Mouse (Mus musculus) gastrocnemius, adult 8-10 months (tissue): ENCODE data around the gene Gm20388. TPM values are rescaled to one million over a fixed set of nuclear protein-coding genes. Genes with fewer than 3 reads are reported as not detected.

Source experiments
- DNase-seq, 2 experiments: peaks; one replicate each; pipeline ENCODE4 v3.0.0; 2022; ENCODE audit warnings: low spot score in 2 of 2
- total RNA-seq, 4 experiments: library from RNA; stranded (reverse); gene quantifications; 2 replicates each; pipeline ENCODE4 v1.2.4; 2022

Gm20388 gene
- total RNA-seq, 4 experiments from 2014 or later: 4.4 to 20.0 (median 7.9) TPM; not detected in 1

DNA sequence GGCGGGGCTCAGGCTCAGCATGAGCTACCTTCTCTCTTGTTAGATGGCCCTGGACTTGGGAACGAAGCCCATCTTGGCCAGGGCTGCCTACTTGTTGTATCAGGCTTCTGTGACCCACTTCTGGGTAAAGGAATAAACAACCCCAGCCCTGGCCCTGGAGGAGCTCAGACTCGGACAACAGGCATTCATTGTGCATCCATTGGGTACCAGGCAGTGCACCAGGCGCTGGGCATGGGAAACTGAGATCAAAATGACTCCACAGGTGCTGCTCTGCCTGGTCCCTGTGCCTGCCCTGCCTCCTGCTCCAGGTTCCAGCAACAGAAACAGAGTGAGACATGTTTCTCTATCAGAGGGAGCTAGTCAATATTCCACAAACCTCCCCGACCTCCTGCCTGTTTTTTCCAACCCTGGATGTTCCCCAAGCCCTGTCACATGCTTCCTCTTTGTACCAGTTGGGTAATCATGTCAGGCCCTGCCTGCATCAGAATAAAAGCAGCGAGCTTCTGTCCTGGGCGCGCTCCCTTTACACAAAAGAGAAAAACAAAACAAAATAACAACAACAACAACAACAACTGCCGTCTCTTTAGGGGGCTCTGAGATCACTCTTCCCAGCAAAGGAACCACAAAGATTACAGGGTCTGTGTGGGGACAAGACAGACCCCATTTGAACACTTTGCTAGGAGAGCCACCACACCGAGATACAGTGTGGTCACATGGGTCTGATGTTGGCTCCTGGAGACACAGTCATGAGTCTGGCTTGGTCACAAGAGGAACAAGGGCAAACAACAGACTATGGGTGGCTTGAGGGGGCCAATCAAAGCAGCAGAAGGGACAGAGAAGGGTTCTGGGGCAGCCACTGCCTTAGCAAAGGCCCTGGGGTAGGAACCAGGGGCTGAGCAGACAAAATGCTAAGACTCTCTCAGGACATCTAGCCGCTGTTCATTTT lies 708.9 kb downstream of the Gm20388 start:
- no peak for DNase-seq

DNA sequence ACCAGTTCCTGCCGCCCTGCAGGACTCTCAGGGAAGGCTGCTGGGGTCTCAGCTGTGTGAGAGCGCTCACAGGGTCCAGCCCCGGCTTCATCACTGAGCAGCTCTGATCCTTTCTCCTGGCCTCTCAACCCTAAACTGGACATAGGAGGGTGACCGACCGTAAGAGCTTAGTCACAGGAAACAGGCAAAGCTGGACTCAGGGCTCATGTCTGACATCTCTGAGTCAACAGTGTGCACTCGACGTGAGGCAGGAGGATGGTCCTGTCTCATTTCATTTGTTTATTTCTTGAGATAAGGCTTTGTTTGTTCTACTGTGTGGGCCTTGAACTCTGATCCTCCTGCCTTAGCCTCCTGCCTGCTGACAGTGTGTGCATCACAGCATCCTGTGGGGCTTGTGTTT lies 709.8 kb downstream of the Gm20388 start:
- no peak for DNase-seq

DNA sequence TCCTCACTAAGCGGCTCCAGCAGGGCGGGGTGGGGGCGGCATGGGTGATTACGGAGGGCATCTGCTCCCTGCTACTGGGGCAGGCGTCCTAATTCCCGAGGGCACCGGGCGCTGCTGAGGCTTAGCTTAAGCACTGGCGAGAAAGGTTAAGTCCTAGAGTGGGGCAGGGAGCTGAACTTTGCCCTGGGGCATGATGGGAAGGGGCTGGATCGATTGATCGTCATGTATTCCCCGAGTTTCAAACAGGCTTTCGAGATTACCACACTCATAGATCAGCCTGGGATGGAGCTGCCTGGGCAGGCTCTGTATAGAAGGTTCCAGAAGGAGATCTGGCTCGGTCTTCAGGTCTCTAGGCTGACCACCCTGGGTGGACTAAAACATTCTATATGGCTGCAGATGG lies 711.5 kb downstream of the Gm20388 start:
- no peak for DNase-seq

DNA sequence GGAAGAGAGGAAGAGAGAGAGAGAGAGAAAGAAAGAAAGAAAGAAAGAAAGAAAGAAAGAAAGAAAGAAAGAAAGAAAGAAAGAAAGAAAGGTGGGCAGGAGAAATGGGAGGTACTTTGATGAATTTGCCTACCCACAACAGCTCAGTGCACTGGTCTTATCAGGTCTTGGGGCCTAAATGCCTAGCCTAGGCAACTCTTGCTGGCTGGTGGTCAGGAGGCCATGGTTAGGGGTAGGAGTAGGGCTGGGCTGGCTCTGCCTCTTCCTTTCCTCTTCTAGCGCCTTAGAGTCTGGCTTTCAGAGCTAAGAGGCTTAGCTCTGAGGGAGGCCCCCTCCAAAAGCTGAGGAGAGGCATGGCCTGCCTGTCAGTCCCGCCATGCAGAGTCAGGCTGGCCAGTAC lies 713.0 kb downstream of the Gm20388 start:
- no peak for DNase-seq

DNA sequence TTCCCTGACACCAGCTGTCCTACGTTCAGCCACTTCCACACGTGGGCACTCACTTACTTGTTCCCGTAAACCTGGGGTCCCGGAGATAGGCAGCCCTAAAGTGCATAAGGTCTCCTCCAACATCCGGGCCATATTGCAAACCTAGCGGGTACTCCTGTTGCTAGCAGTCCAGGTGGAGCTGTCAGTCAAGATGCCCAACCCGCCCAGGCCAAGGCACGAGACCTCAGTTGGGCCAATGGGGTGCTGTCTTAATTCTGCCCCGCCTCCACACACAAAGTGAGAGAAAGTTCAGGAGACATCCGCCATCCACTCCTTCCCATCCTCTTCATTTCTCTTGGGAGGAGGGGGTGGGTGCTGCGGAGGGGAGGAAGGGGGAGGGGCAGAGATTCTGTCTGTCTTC lies 715.8 kb downstream of the Gm20388 start:
- no peak for DNase-seq

DNA sequence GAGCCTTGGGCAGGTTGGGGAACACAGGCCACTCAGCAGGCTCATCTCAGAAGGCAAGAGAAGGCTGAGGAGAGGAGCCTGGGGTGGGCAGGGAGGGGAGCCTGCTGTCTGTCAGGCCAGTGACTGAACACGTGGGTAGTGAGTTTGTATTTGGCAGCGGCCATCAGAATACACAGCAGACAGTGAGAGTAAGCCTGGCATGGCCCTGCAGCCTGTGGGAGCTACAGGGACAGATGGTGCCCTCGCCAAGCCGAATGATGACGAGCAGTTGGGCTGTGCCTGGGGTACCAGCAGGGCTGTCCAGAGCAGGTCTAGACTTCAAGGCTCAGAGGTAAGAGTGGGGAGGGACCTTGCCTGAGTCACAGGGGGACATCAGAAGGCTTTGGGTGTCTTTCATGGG lies 716.7 kb downstream of the Gm20388 start:
- DNase-seq: no peak

DNA sequence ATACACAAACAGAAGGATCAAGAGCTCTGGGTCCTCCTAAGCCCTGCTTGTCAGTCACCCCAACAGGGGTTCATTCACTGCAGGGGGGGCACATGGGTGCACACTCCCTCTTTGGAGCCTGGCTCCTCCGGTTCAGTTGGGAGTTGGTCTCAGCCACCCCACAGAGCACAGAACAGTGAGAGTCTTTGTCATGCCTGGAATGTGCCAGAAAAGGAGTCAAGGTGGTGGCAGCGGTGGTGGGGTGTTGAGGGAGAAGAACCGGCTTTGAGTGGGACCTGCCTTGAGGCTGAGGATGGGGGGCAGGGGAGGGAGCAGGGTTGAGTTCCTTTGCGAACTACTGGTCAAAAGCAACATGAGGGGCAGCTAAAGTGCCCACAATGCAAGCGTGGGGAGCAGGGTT lies 719.4 kb downstream of the Gm20388 start:
- DNase-seq: no peak

DNA sequence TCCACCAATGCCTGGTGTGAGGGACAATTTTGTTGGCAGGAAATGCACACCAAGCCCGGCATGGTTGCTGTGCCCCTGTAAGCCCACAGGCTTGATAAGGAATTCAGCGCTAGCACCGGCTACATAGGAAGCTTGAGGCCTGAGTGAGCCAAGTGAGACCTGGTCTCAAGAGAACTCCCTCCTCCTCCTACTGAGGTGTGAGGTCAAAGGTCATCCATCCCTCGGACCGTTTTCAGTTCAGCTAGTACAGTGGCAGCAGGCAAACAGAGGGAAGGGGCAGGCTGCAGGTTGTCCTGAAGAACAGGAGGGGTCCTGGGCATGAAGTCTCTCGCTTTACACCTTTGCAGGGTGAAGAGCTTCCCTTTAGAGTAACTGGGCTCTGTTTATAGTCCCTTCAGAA lies 720.2 kb downstream of the Gm20388 start:
- DNase-seq: no peak

DNA sequence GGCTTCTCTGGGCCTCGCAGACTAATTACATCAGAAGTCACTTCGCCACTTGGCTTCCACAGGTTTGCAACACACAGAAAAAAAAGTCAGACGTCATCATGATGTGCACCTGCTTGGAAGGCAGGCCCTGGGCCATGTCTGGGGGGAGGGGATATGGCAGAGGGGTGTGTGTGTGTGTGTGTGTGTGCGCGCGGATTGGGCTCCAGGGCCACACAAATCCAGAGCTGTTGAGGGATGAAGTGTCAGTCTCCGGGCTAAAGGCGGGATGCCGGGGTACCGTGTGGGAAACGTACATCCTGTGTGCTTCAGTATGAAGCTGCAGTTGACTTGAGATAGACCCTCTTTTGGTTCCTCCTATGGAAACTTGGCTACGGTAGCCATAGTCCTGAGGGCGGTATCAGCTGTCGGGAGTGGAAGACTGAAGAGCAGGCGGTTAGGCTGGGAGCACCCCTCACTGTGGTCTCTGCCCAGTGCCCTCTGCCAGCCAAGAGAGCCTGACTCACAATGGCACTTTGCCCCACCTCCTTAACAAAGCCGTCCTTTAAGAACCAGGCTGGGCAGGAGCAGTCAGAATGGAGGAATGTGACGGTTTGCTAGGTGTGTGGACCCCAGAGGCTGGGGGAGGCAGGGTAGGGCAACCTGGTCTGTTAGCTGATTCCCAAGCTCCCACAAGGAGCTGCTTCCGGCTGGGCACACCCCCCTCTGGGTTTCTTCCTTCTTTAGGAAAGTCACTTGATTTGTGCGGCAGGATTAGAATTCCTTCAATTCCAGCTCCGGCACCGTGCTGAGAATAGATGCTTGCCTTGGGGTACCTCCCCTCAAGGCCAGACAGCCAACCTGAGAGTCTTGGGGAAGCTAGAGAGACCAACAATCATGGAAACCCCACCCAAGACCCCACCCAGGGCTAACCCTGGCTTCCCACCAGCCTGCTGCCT lies 721.1 kb downstream of the Gm20388 start:
- DNase-seq: no peak

DNA sequence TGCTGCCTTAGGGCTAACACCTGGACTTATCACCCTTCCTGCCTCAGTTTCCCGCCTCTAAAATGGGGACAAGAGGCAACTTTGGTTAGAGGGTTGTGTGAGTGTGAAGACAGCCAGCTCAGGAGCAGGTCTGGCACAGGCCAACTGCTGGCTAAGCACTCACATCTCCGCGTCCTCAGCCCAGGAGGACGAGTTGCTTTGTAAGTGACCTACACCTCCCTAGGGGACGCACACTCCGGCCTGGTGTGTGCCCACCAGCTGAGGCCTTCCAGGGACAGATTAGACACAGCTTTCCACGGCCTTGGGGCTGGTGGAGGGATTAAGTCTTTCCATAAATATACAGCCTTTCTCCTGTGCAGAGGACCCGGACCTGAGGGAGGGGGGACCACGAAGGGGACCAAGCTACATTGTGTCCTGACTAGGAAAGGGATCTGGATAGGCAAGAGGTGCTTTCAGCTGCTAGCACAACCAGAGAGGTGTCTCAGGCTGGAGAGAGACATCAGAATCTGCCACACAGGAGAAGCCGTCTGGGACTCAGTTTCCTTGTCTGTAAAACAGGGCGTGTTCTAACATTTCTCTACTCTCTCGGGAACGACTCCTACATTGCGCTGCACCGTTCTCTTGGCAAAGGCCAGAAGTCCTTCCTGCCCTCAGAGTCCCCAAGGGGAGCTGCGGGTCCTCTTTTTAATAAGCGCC lies 722.5 kb downstream of the Gm20388 start:
- DNase-seq: no peak

DNA sequence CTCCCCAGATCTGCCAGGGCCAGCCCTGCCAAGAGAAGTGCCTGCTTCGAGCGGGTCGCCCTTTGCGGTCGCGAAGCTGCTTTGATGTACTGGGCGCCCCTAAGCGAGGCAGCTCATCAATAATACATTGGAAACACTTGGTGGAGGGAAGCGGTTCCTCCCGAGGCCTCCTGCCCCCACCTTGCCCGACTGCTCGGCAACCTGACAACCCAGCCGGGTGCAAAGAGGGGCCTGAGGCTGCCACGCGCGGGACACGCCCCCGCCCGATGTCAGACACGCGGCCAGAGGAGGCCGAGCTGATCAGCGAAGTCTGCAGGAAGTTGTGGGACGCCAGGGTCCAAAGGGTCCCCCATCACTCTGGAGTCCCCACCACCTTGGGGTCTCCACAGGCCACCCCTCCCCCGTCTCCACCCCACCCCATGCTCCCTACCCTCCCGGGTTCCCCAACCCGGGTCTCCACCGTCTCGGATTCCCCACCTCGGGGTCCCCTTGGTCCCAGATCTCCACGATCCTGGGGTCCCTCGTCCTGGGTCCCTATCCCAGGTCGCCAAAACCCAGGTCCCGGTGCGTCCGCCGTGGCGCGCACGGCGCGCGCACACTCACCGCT lies 723.1 kb downstream of the Gm20388 start:
- DNase-seq: no peak

DNA sequence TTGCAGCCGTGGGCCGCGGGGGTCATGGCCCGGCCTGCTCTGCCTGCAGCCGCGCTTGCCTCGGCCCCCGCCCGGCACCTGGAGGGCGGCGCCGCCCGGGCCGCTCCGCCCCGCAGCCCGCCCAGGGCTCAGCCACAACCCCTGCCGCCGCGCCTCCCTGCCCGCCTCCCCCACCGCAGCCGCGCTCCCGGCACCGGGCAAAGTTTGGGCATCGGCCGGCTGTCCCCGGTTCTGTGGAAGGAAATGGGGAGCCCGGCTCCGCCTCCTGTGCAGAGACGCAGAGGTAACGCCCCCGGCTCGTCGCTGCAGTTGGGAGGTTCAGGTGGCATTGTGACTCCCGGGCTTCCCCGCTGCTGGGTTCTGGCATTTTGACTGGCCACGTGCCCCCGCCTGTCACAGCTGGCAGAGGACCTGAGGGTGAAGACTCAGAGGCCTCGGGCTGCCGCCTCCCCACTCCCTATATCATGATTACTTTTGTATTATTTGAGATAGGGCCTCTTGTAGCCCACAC lies 723.7 kb downstream of the Gm20388 start:
- DNase-seq: peak; percentile 39 to 49

DNA sequence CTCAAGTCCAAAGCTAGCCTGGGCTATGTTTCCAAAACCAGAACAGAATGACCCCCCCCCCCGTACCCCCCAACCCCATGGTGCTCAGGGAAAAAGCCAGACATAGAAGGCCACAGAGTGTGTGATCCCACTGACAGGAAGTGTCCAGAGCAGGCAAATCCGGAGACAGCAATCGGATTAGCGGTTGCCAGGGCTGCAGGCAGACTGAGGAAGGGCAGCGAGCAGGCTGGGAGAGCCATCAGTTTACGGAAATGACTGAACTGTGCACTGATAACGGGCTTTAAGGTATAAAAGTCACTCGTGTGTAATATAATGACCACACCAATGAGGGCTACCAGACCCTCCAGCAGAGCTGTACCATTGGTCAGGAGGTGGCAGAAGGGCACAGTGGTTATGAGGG lies 730.6 kb downstream of the Gm20388 start:
- no peak for DNase-seq

DNA sequence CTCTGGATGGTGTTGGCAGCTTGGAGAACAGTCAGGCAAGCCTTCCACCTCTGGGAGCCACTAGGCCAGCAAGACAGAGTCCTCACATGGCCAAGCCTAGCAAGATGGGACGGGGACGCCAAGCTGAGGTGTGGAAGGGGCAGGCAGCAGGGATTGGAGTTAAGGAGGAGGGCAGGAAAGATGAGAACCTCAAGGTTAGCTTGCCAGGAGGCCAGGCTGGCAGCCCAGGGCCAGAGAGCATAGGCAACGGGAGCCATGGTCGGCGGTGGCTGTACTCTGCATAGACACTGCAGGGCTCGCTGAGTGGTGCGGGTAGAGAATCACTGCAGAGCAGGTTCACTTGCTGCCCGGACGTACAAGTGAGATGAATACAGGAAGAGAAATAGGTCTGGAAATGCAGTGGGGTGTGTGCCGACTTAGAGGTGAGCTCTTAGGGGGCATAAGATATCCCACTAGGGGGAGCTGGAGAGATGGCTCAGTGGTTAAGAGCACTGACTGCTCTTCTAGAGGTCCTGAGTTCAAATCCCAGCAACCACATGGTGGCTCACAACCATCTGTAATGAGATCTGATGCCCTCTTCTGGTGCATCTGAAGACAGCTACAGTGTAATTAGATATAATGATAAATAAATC lies 731.5 kb downstream of the Gm20388 start:
- peak in 1 of 2 experiments; percentile 54 for DNase-seq

DNA sequence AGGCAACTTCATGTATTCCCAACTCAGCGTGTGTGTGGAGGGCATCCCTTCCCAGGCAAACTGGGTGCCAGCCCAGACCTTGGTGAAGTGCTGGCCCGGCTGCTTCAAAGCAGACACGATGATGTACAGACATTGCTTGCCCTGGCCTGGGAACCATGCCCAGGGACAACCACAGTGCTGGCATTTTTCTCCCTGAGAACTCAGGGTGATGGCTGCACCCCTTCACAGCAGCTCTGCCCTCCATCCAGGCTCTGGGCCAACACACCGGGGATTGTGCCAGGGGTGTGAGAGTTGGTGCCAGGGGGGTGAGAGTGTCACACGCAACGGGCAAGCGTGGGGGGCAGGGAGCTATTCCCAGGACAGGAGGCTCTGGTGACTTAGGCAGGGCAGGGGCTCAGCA lies 734.0 kb downstream of the Gm20388 start:
- DNase-seq: no peak

DNA sequence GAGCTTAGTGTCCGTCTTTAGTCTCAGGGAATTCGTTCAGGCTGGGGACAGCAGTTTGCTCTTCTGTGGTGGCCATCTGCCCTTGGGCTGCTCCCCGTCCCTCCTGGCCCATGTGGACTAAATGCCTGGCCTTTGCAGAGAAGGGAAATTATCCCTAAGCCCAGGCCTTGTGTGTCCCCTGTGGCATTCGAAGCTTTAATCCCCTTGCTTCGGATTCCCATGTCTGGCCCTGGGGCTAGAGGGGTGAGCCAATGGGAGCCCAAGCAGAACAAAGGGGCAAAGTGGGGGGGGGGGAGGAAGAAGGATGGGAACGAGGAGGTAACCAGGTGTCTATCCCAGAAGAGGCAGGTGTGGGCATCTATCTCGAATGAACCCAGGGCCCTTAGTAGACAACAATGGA lies 736.9 kb downstream of the Gm20388 start, which contains the start of gene 1190005I06Rik:
Gene 1190005I06Rik, minus strand, starts transcription at position 101 of the 400 bp plus-strand sequence.
- DNase-seq: no peak

DNA sequence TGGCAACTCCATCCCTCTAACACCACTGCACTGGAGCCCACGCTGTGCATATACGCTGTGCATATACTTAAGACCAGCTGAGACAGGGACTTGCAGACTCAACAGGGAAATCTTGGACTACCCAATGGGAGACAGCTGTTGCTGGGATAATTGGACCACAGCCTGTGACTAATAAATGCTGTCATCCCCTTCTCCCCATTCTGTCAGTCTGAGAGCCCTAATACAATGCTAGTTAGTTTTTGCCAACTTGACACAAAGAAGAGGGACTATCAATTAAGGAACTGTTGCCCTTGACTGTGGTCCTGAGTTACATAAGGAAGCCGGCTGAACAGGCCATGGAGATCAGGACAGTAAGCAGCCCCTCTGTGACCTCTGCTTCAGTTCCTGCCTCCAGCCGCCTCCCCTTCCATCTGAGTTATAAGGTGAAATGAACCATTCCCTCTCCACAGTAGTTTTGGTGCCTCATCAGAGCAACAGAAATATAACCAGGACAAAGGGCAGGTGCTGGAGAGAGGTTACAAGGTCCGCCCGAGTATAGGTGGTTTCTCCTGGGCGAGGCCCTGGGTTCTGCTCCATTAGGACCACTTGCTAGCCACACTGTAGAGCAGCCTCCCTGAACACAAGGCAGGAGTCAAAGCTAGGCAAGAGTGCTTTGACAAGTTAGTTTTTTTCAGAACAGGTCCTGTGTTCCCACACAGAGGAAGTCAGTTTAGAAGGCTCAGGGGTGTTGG lies 745.8 kb downstream of the Gm20388 start:
- DNase-seq: no peak

DNA sequence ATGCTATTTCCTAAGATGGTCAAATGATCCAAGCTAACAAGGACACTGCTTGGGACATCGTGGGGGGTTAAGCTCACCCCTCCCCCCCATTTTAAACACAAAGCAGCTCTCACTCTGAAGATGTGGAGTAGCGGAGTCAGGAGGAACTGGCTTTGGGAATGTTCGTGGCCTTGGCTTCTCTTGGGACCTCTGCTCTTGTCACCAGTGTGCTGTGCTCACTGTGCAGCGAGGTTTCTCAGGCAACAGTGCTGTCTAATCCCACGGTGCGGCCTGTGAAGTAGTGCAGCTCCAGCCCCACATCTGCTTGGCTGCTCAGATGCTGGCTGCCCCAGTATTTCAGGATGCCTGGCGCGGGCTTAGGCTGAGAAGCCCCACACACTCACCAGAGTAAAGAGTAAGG lies 746.8 kb downstream of the Gm20388 start:
- no peak for DNase-seq

DNA sequence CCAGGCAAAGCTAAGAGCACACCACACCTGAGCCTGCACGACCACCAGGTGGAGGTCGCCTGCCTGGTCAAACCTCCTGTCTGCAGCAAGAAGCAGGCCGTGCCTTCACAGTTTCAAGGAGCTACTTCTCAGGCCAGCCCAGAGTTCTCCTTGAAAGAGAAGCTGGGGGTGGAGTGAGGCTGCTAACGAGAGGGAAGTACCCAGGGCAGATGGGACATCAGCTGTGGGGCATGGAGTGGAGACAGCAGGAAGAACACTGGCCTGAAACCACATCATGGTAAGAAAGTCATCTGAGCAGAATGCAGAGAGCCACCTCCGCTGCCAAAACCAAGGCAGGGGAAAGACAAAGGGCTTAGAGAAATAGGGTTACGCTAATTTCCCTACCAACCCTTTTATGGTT lies 753.9 kb downstream of the Gm20388 start:
- no peak for DNase-seq
